Mouse (Mus musculus): ENCODE measurements around the gene Hcfc1r1. TPM values are rescaled to one million over a fixed set of nuclear protein-coding genes. Genes with fewer than 3 reads are reported as not detected.

Hcfc1r1 gene
- total and polyA plus RNA-seq, 3 experiments: 172 to 575 (median 215) TPM

DNA sequence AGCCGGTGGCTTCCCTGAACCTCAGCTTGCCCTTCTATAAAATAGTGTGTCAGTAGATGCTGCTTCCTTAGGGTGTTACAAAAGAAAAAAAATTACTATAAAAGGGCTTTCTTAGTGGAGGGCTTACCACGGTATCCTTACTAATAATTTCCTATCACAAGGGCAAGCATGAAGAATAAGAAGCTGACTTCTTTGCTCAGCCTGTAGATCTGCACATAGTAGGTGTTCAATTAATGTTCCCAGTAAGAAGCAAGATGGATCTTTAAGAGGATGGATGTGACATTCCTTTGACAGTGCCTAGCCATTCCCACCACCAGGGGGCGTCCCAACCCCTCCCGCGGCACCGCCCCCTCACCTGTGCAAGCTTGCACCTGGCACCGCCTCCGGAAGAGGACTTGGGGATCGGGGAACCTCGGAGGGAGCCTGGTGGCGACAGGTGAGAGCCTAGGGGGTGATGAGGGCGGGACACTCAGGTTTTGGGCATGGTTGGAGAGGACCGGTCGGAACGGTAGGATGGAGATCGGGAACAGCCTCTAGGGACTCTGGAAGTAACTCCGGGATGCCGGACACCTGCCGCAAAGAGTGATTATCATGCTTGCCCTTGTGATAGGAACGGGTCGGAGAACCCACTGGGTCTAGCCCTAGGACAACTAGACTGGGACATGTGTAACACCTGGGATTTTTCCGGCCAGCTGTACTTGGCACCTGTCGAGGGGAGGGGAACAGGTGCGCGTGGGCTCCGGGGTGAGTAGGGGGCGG, 13.1 kb upstream of the Hcfc1r1 start, which contains the start of gene Bicdl2:
TSS of gene Bicdl2 (plus strand) at position 390 of the 759 bp plus-strand sequence.
- TF ChIP-seq POLR2A (IDR thresholded peaks at IDR 0.05; ENCODE audit: insufficient read depth, low read depth, low read length) (no peak), CTCF (IDR thresholded peaks at IDR 0.05) (peak; percentile 75)
- H3K27me3 ChIP-seq (ENCODE audit: control insufficient read depth, insufficient read depth, low read length): peaks cover 2% of the 10 kb centered on the region; the same call in 1 of the 2 replicates
- intact Hi-C loops (cut with DNase I): loop anchor here (2.0 kb wide), 1 partner anchor 47 kb away; no protein-coding TSS in a partner anchor
- 7% methylated on average over 27 of the region's 27 CpGs for WGBS
- DNase-seq: peak; percentile 37 to 49
- no peak within 1 kb of the TSS for H3K27ac ChIP-seq
- no peaks in the 10 kb centered on the region for H3K36me3 ChIP-seq (ENCODE audit: control insufficient read depth, insufficient read depth, low read length)
- no peak within 1 kb of the TSS for H3K4me3 ChIP-seq
- no peak within 1 kb of the TSS for H3K9ac ChIP-seq (ENCODE audit: low read depth, low read length)
- no peaks in the 10 kb centered on the region for H3K4me1 ChIP-seq (ENCODE audit: control insufficient read depth, insufficient read depth, low read length)
- H3K79me2 ChIP-seq (replicated peaks; ENCODE audit: control insufficient read depth, insufficient read depth, low read length): no peaks in the 10 kb centered on the region

DNA sequence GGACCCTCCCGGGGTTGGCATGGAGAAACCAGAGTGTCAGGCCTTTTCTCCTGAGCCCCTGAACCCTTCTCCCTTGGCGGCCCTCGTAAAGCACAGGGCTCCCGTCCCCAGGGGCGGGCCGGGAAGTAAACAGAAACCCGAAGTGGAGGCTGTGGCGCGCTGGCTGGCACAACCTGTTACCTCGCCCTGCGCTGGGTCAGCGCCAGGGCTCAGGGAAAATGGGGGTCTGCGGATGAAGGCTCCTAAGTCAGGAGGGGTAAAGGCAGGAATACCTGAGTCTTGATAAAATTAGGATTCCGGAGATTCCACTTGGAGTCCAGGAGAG, 12.6 kb upstream of the Hcfc1r1 start:
- WGBS: 4% methylated on average over 14 of the region's 14 CpGs
- H3K36me3 ChIP-seq (ENCODE audit: control insufficient read depth, insufficient read depth, low read length): no peaks in the 10 kb centered on the region
- no peak for DNase-seq
- H3K4me3 ChIP-seq: no peak overlapping the region
- peaks cover 2% of the 10 kb centered on the region; the same call in 1 of the 2 replicates for H3K27me3 ChIP-seq (ENCODE audit: control insufficient read depth, insufficient read depth, low read length)
- intact Hi-C loops (cut with DNase I): loop anchor here (2.0 kb wide), 1 partner anchor 46 kb away; no protein-coding TSS in a partner anchor
- H3K79me2 ChIP-seq (replicated peaks; ENCODE audit: control insufficient read depth, insufficient read depth, low read length): no peaks in the 10 kb centered on the region
- no peaks in the 10 kb centered on the region for H3K4me1 ChIP-seq (ENCODE audit: control insufficient read depth, insufficient read depth, low read length)
- no peak overlapping the region for H3K27ac ChIP-seq
- TF ChIP-seq CTCF (IDR thresholded peaks at IDR 0.05) (no peak), POLR2A (IDR thresholded peaks at IDR 0.05; ENCODE audit: insufficient read depth, low read depth, low read length) (no peak), EP300 (IDR thresholded peaks at IDR 0.05; ENCODE audit: insufficient read depth, low read depth, low read length) (no peak)
- no peak overlapping the region for H3K9ac ChIP-seq (ENCODE audit: low read depth, low read length)

DNA sequence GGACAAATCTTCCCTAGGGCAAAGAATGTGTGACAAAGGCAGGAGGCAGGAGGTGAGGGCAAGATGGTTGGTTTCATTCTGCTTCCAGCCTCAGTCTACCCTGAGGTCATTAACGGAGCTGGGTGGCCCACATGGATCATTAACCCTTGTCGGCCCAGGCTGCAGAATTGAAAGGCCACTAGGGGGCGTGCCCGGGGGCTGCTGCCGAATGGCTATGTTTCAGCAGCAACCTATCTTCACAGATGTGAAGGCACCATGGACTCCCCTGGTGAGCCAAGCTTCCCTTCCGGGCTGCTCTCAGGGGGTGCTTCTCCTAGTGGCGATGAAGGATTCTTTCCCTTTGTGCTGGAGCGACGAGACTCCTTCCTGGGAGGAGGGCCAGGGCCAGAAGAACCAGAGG, 11.9 kb upstream of the Hcfc1r1 start:
- peaks cover 2% of the 10 kb centered on the region; the same call in 1 of the 2 replicates for H3K27me3 ChIP-seq (ENCODE audit: control insufficient read depth, insufficient read depth, low read length)
- H3K36me3 ChIP-seq (ENCODE audit: control insufficient read depth, insufficient read depth, low read length): no peaks in the 10 kb centered on the region
- no peak overlapping the region for H3K9ac ChIP-seq (ENCODE audit: low read depth, low read length)
- intact Hi-C loops (cut with DNase I): loop anchor here (2.0 kb wide), 1 partner anchor 45 kb away; no protein-coding TSS in a partner anchor
- no peaks in the 10 kb centered on the region for H3K4me1 ChIP-seq (ENCODE audit: control insufficient read depth, insufficient read depth, low read length)
- WGBS: 4% methylated on average over 9 of the region's 9 CpGs
- no peak overlapping the region for H3K4me3 ChIP-seq
- TF ChIP-seq EP300 (IDR thresholded peaks at IDR 0.05; ENCODE audit: insufficient read depth, low read depth, low read length): no peak
- peak; percentile 55 for TF ChIP-seq CTCF (IDR thresholded peaks at IDR 0.05)
- no peak for DNase-seq
- no peak overlapping the region for H3K27ac ChIP-seq
- H3K79me2 ChIP-seq (replicated peaks; ENCODE audit: control insufficient read depth, insufficient read depth, low read length): no peaks in the 10 kb centered on the region

DNA sequence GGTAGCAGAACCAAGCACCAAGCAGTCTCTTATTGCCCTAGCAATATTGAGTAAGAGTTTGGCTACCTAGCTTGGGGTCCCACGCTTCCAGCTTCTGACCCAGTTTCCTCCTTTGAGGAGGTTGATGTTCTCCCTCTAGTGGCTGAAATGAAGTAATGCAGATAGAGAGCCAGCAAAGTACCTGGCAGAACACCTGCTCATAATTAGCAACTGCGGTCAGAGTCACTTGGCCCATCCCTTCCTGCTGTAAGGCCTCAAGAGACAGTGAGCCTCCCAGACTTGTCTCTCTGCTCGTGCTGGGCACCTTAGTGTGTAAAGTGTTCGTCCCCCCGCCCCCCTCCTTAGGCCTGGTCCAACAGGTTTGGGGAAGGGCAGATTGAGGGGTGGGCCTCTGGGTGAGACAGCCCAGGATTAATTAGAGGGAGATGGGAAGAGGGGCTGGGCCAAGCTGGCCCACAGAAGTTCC, 8.8 kb upstream of the Hcfc1r1 start:
- no peak overlapping the region for H3K9ac ChIP-seq (ENCODE audit: low read depth, low read length)
- H3K4me3 ChIP-seq: no peak overlapping the region
- H3K27ac ChIP-seq: no peak overlapping the region
- no peaks in the 10 kb centered on the region for H3K36me3 ChIP-seq (ENCODE audit: control insufficient read depth, insufficient read depth, low read length)
- TF ChIP-seq POLR2A (IDR thresholded peaks at IDR 0.05; ENCODE audit: insufficient read depth, low read depth, low read length) (no peak), CTCF (IDR thresholded peaks at IDR 0.05) (peak; percentile 88), EP300 (IDR thresholded peaks at IDR 0.05; ENCODE audit: insufficient read depth, low read depth, low read length) (0 out of 2 replicates have a peak, but pooled peaks have one; percentile 31)
- whole genome bisulfite sequencing: 31% methylated on average over 5 of the region's 5 CpGs
- peaks cover 2% of the 10 kb centered on the region; the same call in 1 of the 2 replicates for H3K27me3 ChIP-seq (ENCODE audit: control insufficient read depth, insufficient read depth, low read length)
- DNase-seq: no peak
- no peaks in the 10 kb centered on the region for H3K79me2 ChIP-seq (replicated peaks; ENCODE audit: control insufficient read depth, insufficient read depth, low read length)
- H3K4me1 ChIP-seq (ENCODE audit: control insufficient read depth, insufficient read depth, low read length): no peaks in the 10 kb centered on the region
- intact Hi-C loops (cut with DNase I): no loop called here

DNA sequence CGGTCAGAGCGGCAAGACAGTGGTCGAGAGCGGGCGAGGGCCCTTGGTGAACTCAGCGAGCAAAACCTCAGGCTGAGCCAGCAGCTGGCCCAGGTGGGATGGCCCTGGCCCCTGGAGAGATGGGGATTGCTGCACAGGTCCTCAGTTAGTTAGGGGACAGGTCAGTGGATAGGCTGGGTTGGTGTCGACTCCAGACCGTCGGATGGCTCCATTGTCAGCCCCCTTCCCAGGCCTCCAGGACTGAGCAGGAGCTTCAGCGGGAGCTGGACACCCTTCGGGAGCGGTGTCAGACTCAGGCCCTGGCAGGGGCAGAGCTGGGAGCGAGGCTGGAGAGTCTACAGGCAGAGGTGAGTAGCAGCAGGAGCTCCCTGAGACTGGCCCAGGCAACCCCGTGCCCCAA, 7.9 kb upstream of the Hcfc1r1 start:
- Histone ChIP-seq H3K4me1 (ENCODE audit: control insufficient read depth, insufficient read depth, low read length) (no peaks in the 10 kb centered on the region), H3K27me3 (ENCODE audit: control insufficient read depth, insufficient read depth, low read length) (no peaks in the 10 kb centered on the region), H3K36me3 (ENCODE audit: control insufficient read depth, insufficient read depth, low read length) (no peaks in the 10 kb centered on the region), H3K4me3 (no peak overlapping the region), H3K9ac (ENCODE audit: low read depth, low read length) (no peak overlapping the region), H3K27ac (no peak overlapping the region), H3K79me2 (replicated peaks; ENCODE audit: control insufficient read depth, insufficient read depth, low read length) (no peaks in the 10 kb centered on the region)
- no peak for DNase-seq
- intact Hi-C loops (cut with DNase I): no loop called here
- WGBS: 82% methylated on average over 14 of the region's 14 CpGs
- no peak for TF ChIP-seq EP300 (IDR thresholded peaks at IDR 0.05; ENCODE audit: insufficient read depth, low read depth, low read length)
- no peak for TF ChIP-seq POLR2A (IDR thresholded peaks at IDR 0.05; ENCODE audit: insufficient read depth, low read depth, low read length)
- TF ChIP-seq CTCF (IDR thresholded peaks at IDR 0.05): no peak

DNA sequence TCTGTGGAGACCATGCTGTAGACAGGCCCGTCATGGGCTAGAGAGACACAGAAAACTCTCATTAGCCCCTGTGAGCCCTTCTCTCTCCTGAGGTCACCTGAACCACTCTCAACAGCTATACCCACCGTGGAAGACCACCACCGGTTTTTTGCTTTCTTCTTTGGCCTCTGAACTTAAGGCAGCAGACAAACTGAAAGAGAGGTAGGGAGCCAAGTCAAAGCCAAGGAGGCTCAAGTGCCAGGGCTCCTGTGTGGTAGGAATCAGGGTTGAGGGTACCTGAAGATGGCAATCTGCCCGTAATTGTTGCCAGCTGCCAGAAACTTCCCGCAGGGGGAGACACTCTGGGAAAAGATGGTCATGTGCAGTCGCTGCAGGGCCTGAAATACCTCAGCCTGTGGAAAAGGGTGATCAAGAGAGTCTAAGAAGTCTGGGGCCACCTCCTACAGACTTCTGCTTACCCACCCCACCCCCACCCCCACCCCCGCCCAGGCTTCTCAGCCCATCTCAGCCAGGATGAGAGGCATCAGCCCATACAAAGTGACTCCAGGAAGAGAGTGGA, 2.8 kb upstream of the Hcfc1r1 start:
- H3K4me1 ChIP-seq (ENCODE audit: control insufficient read depth, insufficient read depth, low read length): peaks cover 2% of the 10 kb centered on the region
- no peaks in the 10 kb centered on the region for H3K36me3 ChIP-seq (ENCODE audit: control insufficient read depth, insufficient read depth, low read length)
- no peaks in the 10 kb centered on the region for H3K79me2 ChIP-seq (replicated peaks; ENCODE audit: control insufficient read depth, insufficient read depth, low read length)
- 88% methylated on average over 7 of the region's 7 CpGs for WGBS
- no peak for TF ChIP-seq POLR2A (IDR thresholded peaks at IDR 0.05; ENCODE audit: insufficient read depth, low read depth, low read length)
- TF ChIP-seq EP300 (IDR thresholded peaks at IDR 0.05; ENCODE audit: insufficient read depth, low read depth, low read length): no peak
- no peak for TF ChIP-seq CTCF (IDR thresholded peaks at IDR 0.05)
- H3K27me3 ChIP-seq (ENCODE audit: control insufficient read depth, insufficient read depth, low read length): no peaks in the 10 kb centered on the region
- no peak overlapping the region for H3K9ac ChIP-seq (ENCODE audit: low read depth, low read length)
- H3K27ac ChIP-seq: no peak overlapping the region
- no peak for DNase-seq
- intact Hi-C loops (cut with DNase I): loop anchor here (2.0 kb wide), 1 partner anchor 130 kb away; no protein-coding TSS in a partner anchor
- H3K4me3 ChIP-seq: no peak overlapping the region

Measured in heart, adult 2 months (tissue).